Mouse (Mus musculus) midbrain, embryonic 11.5 days (tissue): Measurements from ENCODE around the gene Msl1. TPM values are rescaled to one million over a fixed set of nuclear protein-coding genes. Genes with fewer than 3 reads are reported as not detected.

Experiments used
- ATAC-seq: fragments of 200-750 bp; cut with Nextera tagmentation; 2 replicates; pipeline ENCODE4 v1.8.0; 2017; ENCODE audit warnings: moderate TSS enrichment, moderate library complexity; ENCODE audit not compliant: low FRiP score
- DNase-seq: peaks from one replicate; pipeline ENCODE4 v3.0.0; 2015; ENCODE audit warnings: low spot score; ENCODE audit errors: missing footprints
- H3K27ac ChIP-seq: fragments of 300-500 bp; sonication (generic); 2 replicates; pipeline ENCODE4 v1.5.1; 2014; ENCODE audit warnings: low read depth, low read length
- H3K27me3 ChIP-seq: fragments of 300-500 bp; sonication (generic); 2 replicates; pipeline ENCODE4 v1.6.1; 2014; ENCODE audit warnings: mild to moderate bottlenecking, low read length, moderate library complexity, mixed read lengths; ENCODE audit not compliant: control insufficient read depth, insufficient read depth
- H3K36me3 ChIP-seq: fragments of 300-500 bp; sonication (generic); 2 replicates; pipeline ENCODE4 v1.6.1; 2014; ENCODE audit warnings: mild to moderate bottlenecking, low read length, moderate library complexity, mixed read lengths; ENCODE audit not compliant: control insufficient read depth, insufficient read depth
- H3K4me1 ChIP-seq: fragments of 300-500 bp; sonication (generic); 2 replicates; pipeline ENCODE4 v1.6.1; 2014; ENCODE audit warnings: low read length; ENCODE audit not compliant: control insufficient read depth, insufficient read depth
- H3K4me2 ChIP-seq: fragments of 300-500 bp; sonication (generic); 2 replicates; pipeline ENCODE4 v1.6.1; 2014; ENCODE audit warnings: mild to moderate bottlenecking, moderate library complexity
- H3K4me3 ChIP-seq: fragments of 300-500 bp; sonication (generic); 2 replicates; pipeline ENCODE4 v1.5.1; 2014; ENCODE audit warnings: low read depth, low read length
- H3K9ac ChIP-seq: fragments of 300-500 bp; sonication (generic); 2 replicates; pipeline ENCODE4 v1.6.1; 2014; ENCODE audit warnings: low read length
- H3K9me3 ChIP-seq: fragments of 300-500 bp; sonication (generic); 2 replicates; pipeline ENCODE4 v1.6.1; 2016; ENCODE audit warnings: low read length; ENCODE audit not compliant: control insufficient read depth
- WGBS: fragments of 180-500 bp; shearing (Covaris S2); extraction: QIAGEN DNeasy Blood & Tissue Kit; methylation state at CpG from one replicate; pipeline ENCODE4 v1.1.7; 2014; 5-methylcytosine and 5-hydroxymethylcytosine counted together
- polyA plus RNA-seq: library from polyadenylated mRNA; unstranded; fragments of >200 nt; fragmentation: Nextera tagmentation; extraction: Ambion mirVana; gene quantifications from 2 replicates; pipeline ENCODE4 v1.2.1, GENCODE M21; 2014

The Msl1 gene
- polyA plus RNA-seq, 1 experiment from 2014 or later: 24.0 TPM

DNA sequence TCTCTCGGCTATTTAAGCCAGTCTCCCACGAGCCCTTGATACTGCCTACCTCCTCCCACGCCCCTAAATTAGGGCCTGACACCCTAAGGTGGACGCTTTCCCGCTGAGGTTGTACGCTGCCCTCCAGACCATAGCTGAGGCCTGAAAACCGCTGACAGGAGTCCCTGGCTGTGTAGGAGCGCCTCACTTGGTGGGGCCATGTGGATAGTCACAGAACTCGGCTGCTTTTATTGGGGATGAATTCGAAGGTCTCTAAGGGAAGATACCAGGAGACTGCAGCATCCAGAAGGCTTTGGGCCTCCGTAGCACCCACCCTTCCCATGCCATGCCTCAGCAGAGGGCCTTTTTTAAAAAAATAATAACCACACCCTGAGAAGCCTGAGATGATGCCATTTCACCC lies 42.6 kb downstream of the Msl1 start:
- no peak overlapping the region for H3K27ac ChIP-seq
- H3K4me3 ChIP-seq: no peak overlapping the region
- H3K4me1 ChIP-seq: peaks cover 27% of the 10 kb centered on the region
- H3K9me3 ChIP-seq: no peaks in the 10 kb centered on the region
- peak overlapping the region; percentile 99; the same call in 1 of the 2 replicates for H3K4me2 ChIP-seq
- peaks cover 7% of the 10 kb centered on the region; the same call in 1 of the 2 replicates for H3K36me3 ChIP-seq
- DNase-seq: no peak
- WGBS: 50% methylated on average over 11 of the region's 11 CpGs
- H3K27me3 ChIP-seq: peaks cover 15% of the 10 kb centered on the region
- no peak overlapping the region for H3K9ac ChIP-seq
- no peak for ATAC-seq

DNA sequence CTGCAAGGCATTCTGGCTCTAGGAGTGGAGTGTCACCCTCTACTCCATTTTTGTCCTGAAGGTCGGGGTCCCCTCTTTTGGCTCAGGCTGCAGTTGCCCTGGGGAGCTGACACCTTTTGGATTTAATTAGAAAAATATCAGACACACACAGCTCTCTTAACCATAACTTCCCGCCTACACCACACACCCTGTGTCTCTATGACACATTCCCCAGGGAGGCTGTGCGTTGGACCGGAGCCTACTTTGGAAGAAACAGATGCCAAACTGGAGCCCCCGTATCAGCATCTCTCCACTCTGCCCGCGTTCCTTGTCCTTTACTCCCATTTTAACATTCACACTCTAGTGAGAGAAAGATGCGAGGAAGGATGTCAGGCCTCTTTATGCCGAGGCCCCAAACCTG lies 43.2 kb downstream of the Msl1 start:
- DNase-seq (no peak), ATAC-seq (no peak)
- H3K4me1 ChIP-seq: peaks cover 27% of the 10 kb centered on the region
- H3K9ac ChIP-seq: no peak overlapping the region
- no peak overlapping the region for H3K4me3 ChIP-seq
- no peak overlapping the region for H3K27ac ChIP-seq
- no peak overlapping the region for H3K4me2 ChIP-seq
- peaks cover 1% of the 10 kb centered on the region; the same call in 1 of the 2 replicates for H3K36me3 ChIP-seq
- 78% methylated on average over 9 of the region's 9 CpGs for WGBS
- H3K9me3 ChIP-seq: no peaks in the 10 kb centered on the region
- H3K27me3 ChIP-seq: peaks cover 15% of the 10 kb centered on the region

DNA sequence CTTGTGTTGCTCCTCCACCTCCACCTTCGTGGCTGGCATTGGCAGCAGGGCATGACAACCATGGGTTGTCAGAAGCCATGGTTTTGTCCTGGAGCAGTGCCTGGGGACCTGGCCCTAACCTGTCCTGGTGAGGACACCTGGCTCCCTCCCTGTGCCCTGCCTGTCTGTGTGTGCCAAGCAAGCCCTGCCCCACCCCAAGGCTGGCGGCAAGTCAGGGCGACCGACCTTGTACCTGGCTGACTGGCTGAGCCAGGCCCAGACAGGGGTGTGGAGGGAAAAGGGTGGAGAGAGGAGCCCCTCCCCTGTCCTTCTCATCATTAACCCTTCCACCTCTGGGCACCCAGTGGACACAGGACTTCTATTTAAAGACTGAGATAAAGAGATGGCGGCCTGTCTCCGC lies 44.1 kb downstream of the Msl1 start:
- DNase-seq (no peak), ATAC-seq (no peak)
- peaks cover 24% of the 10 kb centered on the region for H3K4me1 ChIP-seq
- no peak overlapping the region for H3K4me3 ChIP-seq
- WGBS: 51% methylated on average over 6 of the region's 6 CpGs
- peaks cover 15% of the 10 kb centered on the region for H3K27me3 ChIP-seq
- no peak overlapping the region for H3K9ac ChIP-seq
- no peaks in the 10 kb centered on the region for H3K9me3 ChIP-seq
- H3K4me2 ChIP-seq: no peak overlapping the region
- no peak overlapping the region for H3K27ac ChIP-seq
- no peaks in the 10 kb centered on the region for H3K36me3 ChIP-seq

DNA sequence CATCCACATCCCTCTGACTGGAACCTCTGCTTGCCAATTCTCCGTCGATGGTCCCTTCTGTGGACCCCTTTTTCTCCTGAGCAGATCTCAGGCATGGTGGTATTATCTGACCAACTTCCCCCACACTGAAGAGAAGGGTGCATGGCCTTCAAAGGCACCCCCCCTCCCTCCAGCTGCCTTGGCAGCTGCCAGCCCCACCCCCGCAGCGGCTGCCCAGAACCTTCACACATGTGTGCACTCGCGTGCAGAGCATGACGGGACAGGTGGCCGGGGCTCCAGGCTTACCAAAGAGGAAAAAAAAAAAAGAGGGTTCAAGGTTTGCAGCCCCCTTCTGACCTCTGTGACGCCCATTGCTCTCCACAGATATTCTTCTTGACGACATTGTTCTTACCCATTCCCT lies 44.6 kb downstream of the Msl1 start:
- peaks cover 15% of the 10 kb centered on the region for H3K27me3 ChIP-seq
- 73% methylated on average over 10 of the region's 10 CpGs for WGBS

DNA sequence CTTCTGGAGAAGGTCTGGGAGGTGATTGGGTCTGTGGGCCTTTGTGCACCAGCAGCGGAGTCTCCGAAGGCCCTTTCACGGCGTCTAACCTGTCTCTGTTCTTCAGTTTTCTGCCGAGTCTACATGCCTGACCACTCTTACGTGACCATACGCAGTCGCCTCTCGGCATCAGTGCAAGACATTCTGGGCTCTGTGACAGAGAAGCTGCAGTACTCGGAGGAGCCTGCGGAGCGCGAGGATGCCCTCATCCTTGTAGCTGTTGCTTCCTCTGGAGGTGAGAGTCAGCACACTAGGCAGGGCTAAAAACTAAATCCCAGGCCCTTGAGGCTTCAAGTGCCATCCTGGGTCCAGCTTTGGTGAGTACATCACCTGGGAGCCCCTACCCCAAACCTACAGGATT lies 50.7 kb downstream of the Msl1 start:
- Histone ChIP-seq H3K36me3 (no peaks in the 10 kb centered on the region), H3K27me3 (0 out of 2 replicates have a peak, but pooled peaks cover 2% of the 10 kb centered on the region), H3K27ac (no peak overlapping the region), H3K4me2 (no peak overlapping the region), H3K9me3 (no peaks in the 10 kb centered on the region), H3K4me3 (no peak overlapping the region), H3K9ac (no peak overlapping the region), H3K4me1 (peaks cover 11% of the 10 kb centered on the region)
- DNase-seq (no peak), ATAC-seq (no peak)
- 47% methylated on average over 13 of the region's 13 CpGs for WGBS

More for the DNA sequence above, 44.6 kb downstream of the Msl1 start:
- Histone ChIP-seq H3K4me2 (no peak overlapping the region), H3K9ac (no peak overlapping the region), H3K9me3 (no peaks in the 10 kb centered on the region), H3K4me3 (no peak overlapping the region), H3K36me3 (no peaks in the 10 kb centered on the region), H3K4me1 (peaks cover 19% of the 10 kb centered on the region), H3K27ac (no peak overlapping the region)
- no peak for DNase-seq
- ATAC-seq: no peak

DNA sequence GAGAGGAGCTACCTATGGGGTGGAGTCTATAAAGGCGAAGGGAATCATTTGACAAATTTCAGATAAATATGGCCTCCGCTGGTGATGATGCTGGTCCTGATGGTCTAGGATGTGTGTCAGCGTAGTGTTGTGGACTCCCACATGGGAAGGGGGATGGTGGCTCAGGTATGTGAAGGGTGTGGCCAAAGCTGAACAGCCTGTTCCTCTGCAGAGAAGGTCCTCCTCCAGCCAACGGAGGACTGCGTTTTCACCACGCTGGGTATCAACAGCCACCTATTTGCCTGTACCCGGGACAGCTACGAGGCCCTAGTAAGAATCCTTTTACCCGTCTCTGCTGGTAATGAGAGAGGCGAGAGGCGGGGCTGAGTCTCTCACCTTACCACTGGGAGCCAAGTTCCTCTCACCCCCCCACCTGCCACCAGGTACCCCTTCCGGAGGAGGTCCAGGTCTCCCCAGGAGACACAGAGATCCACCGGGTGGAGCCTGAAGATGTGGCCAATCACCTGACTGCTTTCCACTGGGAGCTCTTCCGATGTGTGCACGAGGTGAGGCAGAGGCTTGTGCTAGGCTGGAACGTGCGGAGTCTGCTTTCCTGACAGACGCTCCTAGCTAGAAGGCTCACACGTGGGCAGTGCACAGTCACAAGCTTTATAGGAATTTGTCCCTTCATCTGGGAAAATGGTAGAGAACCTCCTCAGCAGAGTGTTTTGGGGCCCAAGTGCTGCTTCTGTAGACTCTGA lies 51.7 kb downstream of the Msl1 start:
- no peak overlapping the region for H3K4me2 ChIP-seq
- H3K4me3 ChIP-seq: no peak overlapping the region
- ATAC-seq: no peak
- H3K27ac ChIP-seq: no peak overlapping the region
- peaks cover 11% of the 10 kb centered on the region for H3K4me1 ChIP-seq
- no peaks in the 10 kb centered on the region for H3K36me3 ChIP-seq
- H3K9ac ChIP-seq: no peak overlapping the region
- no peaks in the 10 kb centered on the region for H3K9me3 ChIP-seq
- H3K27me3 ChIP-seq: 0 out of 2 replicates have a peak, but pooled peaks cover 2% of the 10 kb centered on the region
- DNase-seq: no peak
- WGBS: 70% methylated on average over 19 of the region's 19 CpGs

DNA sequence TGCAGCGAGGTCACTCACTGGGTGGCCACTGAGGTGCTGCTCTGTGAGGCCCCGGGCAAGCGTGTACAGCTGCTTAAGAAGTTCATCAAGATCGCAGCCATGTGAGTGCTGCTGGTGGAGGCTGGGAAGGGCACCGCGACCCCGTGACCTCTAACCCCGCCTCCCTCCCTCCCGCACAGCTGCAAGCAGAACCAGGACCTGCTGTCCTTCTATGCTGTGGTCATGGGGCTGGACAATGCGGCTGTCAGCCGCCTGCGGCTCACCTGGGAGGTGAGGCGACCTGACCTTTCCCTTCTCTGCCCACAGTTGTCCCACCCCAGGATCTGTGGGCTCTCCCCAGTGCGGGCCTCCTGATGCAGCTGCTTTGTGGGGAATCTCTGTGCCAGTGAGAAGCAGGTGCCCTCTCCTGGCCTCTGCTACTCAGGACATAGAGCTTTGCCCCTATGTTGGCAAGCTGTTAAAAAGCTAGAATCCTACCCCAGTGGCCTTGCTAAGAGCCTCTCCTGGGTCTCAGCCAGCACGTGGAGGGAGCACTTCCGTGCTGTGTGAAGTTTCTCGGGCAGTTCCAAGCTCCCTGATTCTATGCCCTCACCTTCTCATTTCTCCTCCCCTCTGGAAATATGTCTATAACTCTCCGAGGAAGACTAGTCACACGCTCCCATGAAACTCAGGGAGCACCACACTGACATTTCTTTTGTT lies 54.0 kb downstream of the Msl1 start:
- Histone ChIP-seq H3K27me3 (0 out of 2 replicates have a peak, but pooled peaks cover 2% of the 10 kb centered on the region), H3K9me3 (no peaks in the 10 kb centered on the region), H3K4me3 (no peak overlapping the region), H3K9ac (peak overlapping the region; percentile 9; the same call in 1 of the 2 replicates), H3K4me1 (peaks cover 11% of the 10 kb centered on the region), H3K27ac (no peak overlapping the region), H3K36me3 (no peaks in the 10 kb centered on the region), H3K4me2 (no peak overlapping the region)
- ATAC-seq (peak; percentile 27; the same call in 1 of the 2 replicates), DNase-seq (peak; percentile 88)
- WGBS: 11% methylated on average over 19 of the region's 19 CpGs

DNA sequence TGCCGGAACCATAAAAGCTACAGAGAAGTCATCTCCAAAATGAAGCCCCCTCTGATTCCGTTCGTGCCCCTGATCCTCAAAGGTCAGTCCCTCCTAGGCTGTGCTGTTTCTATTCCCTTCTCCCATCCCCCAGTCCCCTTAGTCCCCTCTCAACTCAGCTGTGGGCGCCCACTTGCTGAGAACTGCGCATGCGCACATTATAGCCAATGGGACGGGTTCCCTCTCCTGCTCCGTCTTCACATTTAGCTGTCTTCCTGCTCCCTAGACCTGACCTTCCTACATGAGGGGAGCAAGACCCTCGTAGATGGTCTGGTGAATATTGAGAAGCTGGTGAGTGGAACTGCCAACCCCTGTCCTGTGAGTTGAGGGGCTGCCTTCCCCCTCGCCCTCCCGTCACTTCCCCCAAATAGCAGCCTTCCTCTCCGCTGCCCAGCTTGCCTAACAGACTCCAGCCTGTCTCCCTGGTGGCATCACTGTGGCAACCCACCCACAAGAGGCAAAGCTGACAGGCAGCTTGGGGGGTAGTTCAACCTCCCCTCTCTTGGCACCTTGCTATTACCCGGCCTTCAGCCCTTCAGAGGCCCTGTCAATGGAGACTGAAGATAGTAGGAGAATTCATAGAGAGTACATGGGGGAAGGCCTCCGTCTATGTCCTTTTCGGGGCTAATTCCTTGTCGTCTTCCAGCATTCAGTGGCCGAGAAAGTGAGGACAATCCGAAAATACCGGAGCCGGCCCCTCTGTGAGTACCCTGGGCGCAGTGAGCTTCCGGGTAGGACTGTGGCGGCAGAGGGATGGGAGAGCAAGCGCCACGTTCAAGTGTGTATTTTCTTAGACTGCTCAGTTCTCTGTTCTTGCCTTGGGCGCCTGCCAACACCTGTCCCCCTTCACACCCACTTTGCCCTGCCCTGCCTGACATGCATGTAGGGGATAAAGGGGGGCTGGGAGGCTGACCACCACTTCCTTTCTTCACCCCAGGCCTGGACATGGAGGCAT lies 55.1 kb downstream of the Msl1 start:
- H3K27ac ChIP-seq: no peak overlapping the region
- H3K27me3 ChIP-seq: 0 out of 2 replicates have a peak, but pooled peaks cover 2% of the 10 kb centered on the region
- no peak for DNase-seq
- no peak overlapping the region; the same call in 1 of the 2 replicates for H3K4me2 ChIP-seq
- H3K4me3 ChIP-seq: no peak overlapping the region
- H3K36me3 ChIP-seq: no peaks in the 10 kb centered on the region
- WGBS: 65% methylated on average over 26 of the region's 26 CpGs
- ATAC-seq: peak; percentile 58; the same call in 1 of the 2 replicates
- no peak overlapping the region; the same call in 1 of the 2 replicates for H3K9ac ChIP-seq
- peaks cover 11% of the 10 kb centered on the region for H3K4me1 ChIP-seq
- H3K9me3 ChIP-seq: no peaks in the 10 kb centered on the region
